Mouse (Mus musculus): ENCODE results near the gene Etv6.

GRCm38 (mm10) chr6:134252081-134252755 is 216.7 kb downstream of the Etv6 start:
- TF ChIP-seq GATA1 (IDR thresholded peaks at IDR 0.05; ENCODE audit: low read length) (no peak), TAL1 (IDR thresholded peaks at IDR 0.05; ENCODE audit: low read length) (no peak)

Data from erythroblast, embryonic 14.5 days (primary cell).